Mouse (Mus musculus) stomach, postnatal 0 days (tissue): ENCODE measurements at regions not wholly inside any gene's neighbourhood (a gene's known extent, or its start where the extent isn't known, plus 50 kb on each side); places are given as distances from the start of the nearest gene placed in this dataset.

Experiments used
- ATAC-seq: fragments of 200-750 bp; cut with Nextera tagmentation; 2 replicates; pipeline ENCODE4 v1.8.0; 2017; ENCODE audit not compliant: low FRiP score, low TSS enrichment
- DNase-seq: peaks from one replicate; pipeline ENCODE4 v3.0.0-alpha.2; 2016; ENCODE audit warnings: low spot score
- H3K27ac ChIP-seq: fragments of 300-500 bp; sonication (generic); replicated peaks from 2 replicates; pipeline ENCODE4 v1.5.1; 2014; ENCODE audit warnings: mild to moderate bottlenecking, control low read depth
- H3K27me3 ChIP-seq: fragments of 300-500 bp; sonication (generic); 2 replicates; pipeline ENCODE4 v1.6.1; 2014; ENCODE audit warnings: low read length; ENCODE audit not compliant: control insufficient read depth, insufficient read depth
- H3K36me3 ChIP-seq: fragments of 300-500 bp; sonication (generic); 2 replicates; pipeline ENCODE4 v1.6.1; 2014; ENCODE audit warnings: low read length, mixed read lengths; ENCODE audit not compliant: control insufficient read depth, insufficient read depth
- H3K4me1 ChIP-seq: fragments of 300-500 bp; sonication (generic); replicated peaks from 2 replicates; pipeline ENCODE4 v1.6.1; 2014; ENCODE audit warnings: antibody characterized with exemption; ENCODE audit not compliant: control insufficient read depth, insufficient read depth
- H3K4me2 ChIP-seq: fragments of 300-500 bp; sonication (generic); replicated peaks from 2 replicates; pipeline ENCODE4 v1.6.1; 2014; ENCODE audit warnings: low read depth, mild to moderate bottlenecking, control low read depth, moderate library complexity
- H3K4me3 ChIP-seq: fragments of 300-500 bp; sonication (generic); 2 replicates; pipeline ENCODE4 v1.5.1; 2014; ENCODE audit warnings: low read depth, low read length, control low read depth
- H3K9ac ChIP-seq: fragments of 300-500 bp; sonication (generic); 2 replicates; pipeline ENCODE4 v1.6.1; 2014; ENCODE audit warnings: mild to moderate bottlenecking, low read length, control low read depth, mixed read lengths
- H3K9me3 ChIP-seq: fragments of 300-500 bp; sonication (generic); 2 replicates; pipeline ENCODE4 v1.6.1; 2016; ENCODE audit warnings: low read length; ENCODE audit not compliant: control insufficient read depth
- CTCF ChIP-seq: IDR thresholded peaks from 2 replicates; pipeline ENCODE4 v1.5.1; 2016; ENCODE audit warnings: antibody characterized with exemption, low read depth, mild to moderate bottlenecking, moderate library complexity
- EP300 ChIP-seq: optimal IDR thresholded peaks from 2 replicates; pipeline ENCODE3; 2016; ENCODE audit warnings: antibody characterized with exemption
- WGBS: fragments of 180-500 bp; shearing (Covaris S2); extraction: QIAGEN DNeasy Blood & Tissue Kit; methylation state at CpG from one replicate; pipeline ENCODE4 v1.1.7; 2014; 5-methylcytosine and 5-hydroxymethylcytosine counted together

- TF ChIP-seq CTCF (no peak), EP300 (no peak)
- 42% methylated on average over 6 of the region's 6 CpGs for WGBS
- ATAC-seq (no peak), DNase-seq (no peak)
- Histone ChIP-seq H3K4me3 (no peak overlapping the region), H3K9me3 (no peaks in the 10 kb centered on the region), H3K36me3 (no peaks in the 10 kb centered on the region), H3K27me3 (no peaks in the 10 kb centered on the region), H3K9ac (no peak overlapping the region), H3K27ac (no peak overlapping the region), H3K4me2 (no peak overlapping the region), H3K4me1 (peaks cover 4% of the 10 kb centered on the region; the same call in 1 of the 2 replicates)
These were observed 105.9 kb downstream of the Fam76b start for GRCm38 (mm10) chr9:13933404-13933803.

GRCm38 (mm10) chr9:13937301-13937700, 109.8 kb downstream of the Fam76b start:
- DNase-seq (no peak), ATAC-seq (no peak)
- H3K27me3 ChIP-seq: no peaks in the 10 kb centered on the region
- no peak for TF ChIP-seq CTCF
- no peak for TF ChIP-seq EP300
- no peak overlapping the region for H3K27ac ChIP-seq
- 83% methylated on average over 2 of the region's 2 CpGs for WGBS
- H3K9me3 ChIP-seq: no peaks in the 10 kb centered on the region
- H3K9ac ChIP-seq: no peak overlapping the region
- H3K4me1 ChIP-seq: peaks cover 2% of the 10 kb centered on the region; the same call in 1 of the 2 replicates
- no peaks in the 10 kb centered on the region for H3K36me3 ChIP-seq
- H3K4me2 ChIP-seq: no peak overlapping the region
- H3K4me3 ChIP-seq: no peak overlapping the region

GRCm38 (mm10) chr9:13946519-13946918, 119.0 kb downstream of the Fam76b start:
- Histone ChIP-seq H3K27me3 (no peaks in the 10 kb centered on the region), H3K9me3 (no peaks in the 10 kb centered on the region), H3K9ac (no peak overlapping the region), H3K4me2 (no peak overlapping the region), H3K4me3 (no peak overlapping the region), H3K27ac (no peak overlapping the region), H3K4me1 (no peaks in the 10 kb centered on the region), H3K36me3 (no peaks in the 10 kb centered on the region)
- ATAC-seq (no peak), DNase-seq (no peak)
- WGBS: 44% methylated on average over 3 of the region's 3 CpGs
- TF ChIP-seq CTCF: no peak

- H3K36me3 ChIP-seq: no peaks in the 10 kb centered on the region
- no peaks in the 10 kb centered on the region for H3K27me3 ChIP-seq
- no peak for TF ChIP-seq CTCF
- no peak for TF ChIP-seq EP300
- no peak overlapping the region for H3K4me2 ChIP-seq
- ATAC-seq: no peak
- H3K4me1 ChIP-seq: no peaks in the 10 kb centered on the region
- H3K4me3 ChIP-seq: no peak overlapping the region
- DNase-seq: no peak
- H3K9ac ChIP-seq: no peak overlapping the region
- H3K9me3 ChIP-seq: no peaks in the 10 kb centered on the region
- H3K27ac ChIP-seq: no peak overlapping the region
These were observed 124.6 kb downstream of the Fam76b start for GRCm38 (mm10) chr9:13952157-13952556.

- H3K4me1 ChIP-seq: no peaks in the 10 kb centered on the region
- TF ChIP-seq CTCF: no peak
- TF ChIP-seq EP300: no peak
- no peak overlapping the region for H3K9ac ChIP-seq
- no peak; the same call in 1 of the 2 replicates for ATAC-seq
- H3K9me3 ChIP-seq: no peaks in the 10 kb centered on the region
- H3K27ac ChIP-seq: no peak overlapping the region
- H3K27me3 ChIP-seq: no peaks in the 10 kb centered on the region
- no peak for DNase-seq
- H3K36me3 ChIP-seq: no peaks in the 10 kb centered on the region
- 70% methylated on average over 7 of the region's 7 CpGs for WGBS
- H3K4me3 ChIP-seq: no peak overlapping the region
- H3K4me2 ChIP-seq: no peak overlapping the region
These were observed 135.7 kb downstream of the Fam76b start for GRCm38 (mm10) chr9:13963140-13963763.

GRCm38 (mm10) chr9:13963796-13964195, 136.3 kb downstream of the Fam76b start:
- Histone ChIP-seq H3K27ac (no peak overlapping the region), H3K27me3 (no peaks in the 10 kb centered on the region), H3K4me3 (no peak overlapping the region), H3K9me3 (no peaks in the 10 kb centered on the region), H3K4me1 (no peaks in the 10 kb centered on the region), H3K9ac (no peak overlapping the region), H3K4me2 (no peak overlapping the region), H3K36me3 (no peaks in the 10 kb centered on the region)
- no peak for ATAC-seq
- WGBS: 65% methylated on average over 3 of the region's 3 CpGs
- DNase-seq: no peak
- no peak for TF ChIP-seq EP300
- no peak for TF ChIP-seq CTCF
